Mouse (Mus musculus): Measurements from ENCODE around the gene Vmn2r83. TPM values are rescaled to one million over a fixed set of nuclear protein-coding genes. Genes with fewer than 3 reads are reported as not detected.

Gene Vmn2r83
- polyA plus RNA-seq, 1 experiment from 2014 or later = not detected

DNA sequence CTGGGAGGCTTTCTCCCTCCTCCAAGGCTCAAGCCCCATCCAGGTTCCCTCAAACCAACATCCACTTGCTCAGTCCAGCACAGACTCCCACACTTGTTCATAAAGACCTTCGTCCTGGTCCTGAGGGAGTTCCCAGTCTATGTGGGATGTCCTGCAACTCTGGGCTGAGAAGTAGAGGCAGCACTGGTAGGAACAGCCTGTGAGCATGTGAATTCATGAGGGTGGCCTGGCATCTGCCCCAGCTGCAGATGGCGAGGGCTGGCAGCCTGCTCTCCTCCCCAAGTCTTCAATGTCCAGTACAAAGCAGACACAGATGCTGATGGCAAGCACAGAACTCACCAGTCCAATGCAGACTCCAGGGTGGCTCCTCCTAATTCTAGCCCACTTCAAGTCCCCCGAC, 69.8 kb downstream of the Vmn2r83 start:
- Histone ChIP-seq H3K27me3 (peaks cover 5% of the 10 kb centered on the region; the same call in 1 of the 2 replicates), H3K9ac (no peak overlapping the region), H3K4me3 (replicated peaks) (no peak overlapping the region), H3K27ac (no peak overlapping the region), H3K4me2 (no peak overlapping the region), H3K4me1 (replicated peaks) (peaks cover 9% of the 10 kb centered on the region), H3K9me3 (replicated peaks) (no peaks in the 10 kb centered on the region), H3K36me3 (peaks cover 35% of the 10 kb centered on the region)
- ATAC-seq (ENCODE audit: low read depth) (no peak), DNase-seq (no peak)
- WGBS (ENCODE audit: insufficient replicate concordance) = 70% methylated on average over 3 of the region's 3 CpGs

DNA sequence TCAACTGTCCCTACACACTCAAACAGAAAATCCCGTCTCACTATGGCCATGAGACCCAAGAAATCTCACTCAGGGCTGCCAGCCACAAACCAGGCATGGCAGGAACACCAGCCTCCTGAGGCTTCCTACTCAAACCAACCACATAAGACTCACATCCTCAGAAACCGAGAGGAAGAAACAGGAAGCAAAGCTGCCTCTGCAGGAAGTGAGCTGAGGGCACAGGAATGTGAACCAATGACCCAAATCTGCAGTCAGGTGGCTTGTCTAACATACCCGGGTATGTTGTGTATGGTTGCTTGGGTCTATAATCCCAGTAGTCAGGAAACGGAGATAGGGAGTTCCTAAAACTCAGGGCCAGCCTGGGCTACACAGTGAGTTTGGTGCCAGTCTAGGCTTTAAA, 70.3 kb downstream of the Vmn2r83 start:
- Histone ChIP-seq H3K36me3 (peaks cover 41% of the 10 kb centered on the region), H3K27me3 (peaks cover 5% of the 10 kb centered on the region; the same call in 1 of the 2 replicates), H3K27ac (no peak overlapping the region), H3K4me3 (replicated peaks) (no peak overlapping the region), H3K4me2 (no peak overlapping the region), H3K9ac (no peak overlapping the region), H3K9me3 (replicated peaks) (no peaks in the 10 kb centered on the region), H3K4me1 (replicated peaks) (peaks cover 6% of the 10 kb centered on the region)
- ATAC-seq (ENCODE audit: low read depth) (no peak), DNase-seq (no peak)
- WGBS (ENCODE audit: insufficient replicate concordance) = 32% methylated on average over 4 of the region's 4 CpGs

DNA sequence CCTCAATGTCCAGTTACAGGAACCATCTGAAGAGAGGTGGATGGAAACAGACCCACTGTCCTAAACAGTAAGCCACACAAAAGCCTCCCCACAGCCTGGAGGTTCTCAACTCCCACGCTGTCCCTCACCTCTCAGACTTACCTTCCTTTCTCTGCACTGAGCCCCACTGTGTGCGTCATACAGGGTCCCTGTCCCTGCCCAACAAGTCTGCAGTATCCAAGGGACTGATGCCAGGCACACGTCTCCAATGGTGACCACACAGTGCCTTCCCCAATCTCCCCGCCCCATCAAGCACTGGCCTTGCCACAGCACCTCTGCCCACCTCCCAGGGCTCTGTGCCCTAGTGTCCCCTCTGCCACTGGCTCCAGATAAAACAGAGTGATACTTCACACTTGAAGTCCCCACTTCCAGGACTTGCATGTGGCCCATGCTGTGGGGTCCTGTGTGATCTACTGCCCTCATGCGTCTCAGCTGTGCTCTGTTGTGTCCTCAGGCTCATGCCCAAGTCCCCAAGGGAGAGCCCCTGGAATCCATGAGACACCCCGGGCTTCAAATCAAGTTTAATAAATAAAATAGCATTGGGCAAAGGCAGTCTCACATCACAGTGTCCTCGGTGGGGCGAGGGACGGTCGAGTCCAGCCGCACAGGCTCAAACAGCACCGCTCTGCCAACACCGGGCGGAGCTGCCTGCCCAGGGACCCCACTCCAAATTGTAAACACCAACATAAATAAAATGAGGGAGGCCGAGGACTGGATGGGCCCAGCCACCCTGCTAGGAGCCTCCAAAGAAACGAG, 71.4 kb downstream of the Vmn2r83 start:
- ATAC-seq (ENCODE audit: low read depth) (no peak), DNase-seq (no peak)
- 81% methylated on average over 16 of the region's 16 CpGs for WGBS (ENCODE audit: insufficient replicate concordance)
- no peaks in the 10 kb centered on the region for H3K9me3 ChIP-seq (replicated peaks)
- H3K9ac ChIP-seq = no peak overlapping the region
- no peak overlapping the region for H3K27ac ChIP-seq
- no peak overlapping the region for H3K4me3 ChIP-seq (replicated peaks)
- no peak overlapping the region for H3K4me2 ChIP-seq
- H3K36me3 ChIP-seq = peaks cover 51% of the 10 kb centered on the region
- H3K4me1 ChIP-seq (replicated peaks) = peaks cover 10% of the 10 kb centered on the region
- H3K27me3 ChIP-seq = no peaks in the 10 kb centered on the region

DNA sequence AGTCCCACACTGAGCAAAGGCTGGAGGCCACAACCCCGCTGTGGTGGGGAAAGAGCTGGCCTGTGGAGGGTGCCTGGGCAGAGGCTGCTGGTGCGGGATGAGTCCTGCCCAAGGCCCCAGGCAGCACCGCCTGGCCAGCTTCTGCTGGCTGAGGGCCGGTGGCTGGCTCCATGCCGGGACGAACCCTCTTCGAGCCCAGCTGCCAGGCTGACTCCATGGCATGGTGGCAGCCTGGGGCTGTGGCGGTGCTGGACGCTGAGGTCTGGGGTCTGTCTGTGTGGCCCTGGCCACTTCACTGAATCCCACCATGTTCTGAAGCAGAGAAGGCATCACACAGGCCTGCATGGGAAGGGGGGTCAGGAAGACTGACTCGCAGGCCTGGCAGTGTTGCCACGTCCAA, 72.2 kb downstream of the Vmn2r83 start:
- WGBS (ENCODE audit: insufficient replicate concordance) = 76% methylated on average over 11 of the region's 11 CpGs
- H3K36me3 ChIP-seq = peaks cover 59% of the 10 kb centered on the region

DNA sequence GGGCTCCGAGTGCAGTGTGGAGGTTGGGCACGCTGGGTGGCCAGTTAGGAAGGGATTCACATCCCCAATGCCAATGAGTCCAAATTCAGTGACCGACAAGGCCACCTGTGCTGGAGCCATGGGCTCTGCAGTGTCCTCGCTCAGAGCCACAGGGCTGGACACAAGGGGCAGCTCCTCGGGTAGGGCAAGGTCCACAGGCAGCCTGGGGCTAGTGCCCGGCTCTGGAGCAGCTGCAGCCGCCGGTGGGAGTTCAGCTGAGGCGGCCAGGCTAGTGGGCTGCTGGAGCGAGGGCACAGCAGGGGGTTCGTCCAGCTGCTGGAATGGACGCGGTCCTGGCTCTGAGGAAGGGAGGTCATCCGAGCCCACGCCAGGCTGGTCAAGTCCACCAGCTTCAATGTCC, 73.0 kb downstream of the Vmn2r83 start:
- DNase-seq (no peak), ATAC-seq (ENCODE audit: low read depth) (no peak)
- Histone ChIP-seq H3K9me3 (replicated peaks) (no peaks in the 10 kb centered on the region), H3K4me3 (replicated peaks) (no peak overlapping the region), H3K27me3 (no peaks in the 10 kb centered on the region), H3K4me1 (replicated peaks) (peaks cover 11% of the 10 kb centered on the region), H3K4me2 (no peak overlapping the region), H3K36me3 (peaks cover 67% of the 10 kb centered on the region), H3K9ac (no peak overlapping the region), H3K27ac (no peak overlapping the region)
- 83% methylated on average over 15 of the region's 15 CpGs for WGBS (ENCODE audit: insufficient replicate concordance)

More for the DNA sequence above, 72.2 kb downstream of the Vmn2r83 start:
- Histone ChIP-seq H3K4me3 (replicated peaks) (no peak overlapping the region), H3K9ac (no peak overlapping the region), H3K27ac (no peak overlapping the region), H3K27me3 (no peaks in the 10 kb centered on the region), H3K4me1 (replicated peaks) (peaks cover 11% of the 10 kb centered on the region), H3K4me2 (no peak overlapping the region), H3K9me3 (replicated peaks) (no peaks in the 10 kb centered on the region)
- ATAC-seq (ENCODE audit: low read depth) = no peak
- DNase-seq = no peak

DNA sequence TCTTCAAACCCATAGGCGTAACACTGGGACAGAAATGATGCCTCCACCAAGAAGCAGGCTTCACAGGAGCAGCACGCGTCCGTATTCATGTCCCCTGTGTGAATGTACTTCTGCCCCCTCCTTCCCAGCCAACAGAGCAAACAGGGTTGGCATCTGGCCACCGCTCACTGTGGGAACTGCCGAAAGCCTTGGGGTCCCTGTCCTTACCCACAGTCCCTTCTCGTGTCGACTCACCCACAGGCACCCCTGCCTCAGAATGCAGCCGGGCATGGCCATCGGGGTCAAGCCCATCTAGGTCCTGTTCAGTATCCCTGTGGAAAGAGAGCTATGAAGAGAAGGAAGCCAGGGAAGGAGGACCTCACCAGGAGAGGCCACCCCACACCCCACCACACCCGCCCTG, 73.6 kb downstream of the Vmn2r83 start:
- DNase-seq = no peak
- Histone ChIP-seq H3K4me1 (replicated peaks) (peaks cover 11% of the 10 kb centered on the region), H3K4me2 (no peak overlapping the region), H3K36me3 (peaks cover 74% of the 10 kb centered on the region), H3K9me3 (replicated peaks) (no peaks in the 10 kb centered on the region), H3K27me3 (no peaks in the 10 kb centered on the region), H3K4me3 (replicated peaks) (no peak overlapping the region), H3K27ac (no peak overlapping the region), H3K9ac (no peak overlapping the region)
- ATAC-seq (ENCODE audit: low read depth) = no peak
- WGBS (ENCODE audit: insufficient replicate concordance) = 83% methylated on average over 11 of the region's 11 CpGs

Small RNA genes lying within 50 kb of the gene (microRNA-seq; reads per million reads assigned to microRNA genes)
- gene Mir6909 = not detected

Other genes starting within 250 kb of the Vmn2r83 start
- gene Vmn2r81, start 221.0 kb upstream of the Vmn2r83 start, polyA plus RNA-seq (2015; fragmentation: Nextera tagmentation; extraction: Ambion mirVana) = not detected in 2 replicates
- not detected in 2 replicates for gene Vmn2r82, start 112.2 kb upstream of the Vmn2r83 start, polyA plus RNA-seq (2015; fragmentation: Nextera tagmentation; extraction: Ambion mirVana)
- 19.9 and 20.0 TPM in 2 replicates for gene Plpp2, start 65.1 kb downstream of the Vmn2r83 start, polyA plus RNA-seq (2015; fragmentation: Nextera tagmentation; extraction: Ambion mirVana)
- gene Mier2, start 86.5 kb downstream of the Vmn2r83 start, polyA plus RNA-seq (2015; fragmentation: Nextera tagmentation; extraction: Ambion mirVana) = 11.2 and 11.7 TPM in 2 replicates
- not detected in 2 replicates for gene Theg, start 118.6 kb downstream of the Vmn2r83 start, polyA plus RNA-seq (2015; fragmentation: Nextera tagmentation; extraction: Ambion mirVana)
- not detected in 2 replicates for gene C2cd4c, start 145.3 kb downstream of the Vmn2r83 start, polyA plus RNA-seq (2015; fragmentation: Nextera tagmentation; extraction: Ambion mirVana)
- 0.28 and 0.29 TPM in 2 replicates for gene Shc2, start 169.2 kb downstream of the Vmn2r83 start, polyA plus RNA-seq (2015; fragmentation: Nextera tagmentation; extraction: Ambion mirVana)
- not detected in 2 replicates for gene Odf3l2, start 177.0 kb downstream of the Vmn2r83 start, polyA plus RNA-seq (2015; fragmentation: Nextera tagmentation; extraction: Ambion mirVana)
- 0.24 and 0.27 TPM in 2 replicates for gene Madcam1, start 195.8 kb downstream of the Vmn2r83 start, polyA plus RNA-seq (2015; fragmentation: Nextera tagmentation; extraction: Ambion mirVana)
- gene Tpgs1, start 200.6 kb downstream of the Vmn2r83 start, polyA plus RNA-seq (2015; fragmentation: Nextera tagmentation; extraction: Ambion mirVana) = 25.3 and 27.5 TPM in 2 replicates
- gene Cdc34, start 213.5 kb downstream of the Vmn2r83 start, polyA plus RNA-seq (2015; fragmentation: Nextera tagmentation; extraction: Ambion mirVana) = 164 and 166 TPM in 2 replicates
- 0.22 and 0.32 TPM in 2 replicates for gene Gzmm, start 220.3 kb downstream of the Vmn2r83 start, polyA plus RNA-seq (2015; fragmentation: Nextera tagmentation; extraction: Ambion mirVana)
- 903 and 946 TPM in 2 replicates for gene Bsg, start 235.8 kb downstream of the Vmn2r83 start, polyA plus RNA-seq (2015; fragmentation: Nextera tagmentation; extraction: Ambion mirVana)
- gene Hcn2, start 247.9 kb downstream of the Vmn2r83 start, polyA plus RNA-seq (2015; fragmentation: Nextera tagmentation; extraction: Ambion mirVana) = not detected in 2 replicates